Mouse (Mus musculus) heart, embryonic 14.5 days (tissue): Measurements from ENCODE around the gene Rrp12. TPM values are rescaled to one million over a fixed set of nuclear protein-coding genes. Genes with fewer than 3 reads are reported as not detected.

Source experiments
- ATAC-seq: fragments of 200-750 bp; cut with Nextera tagmentation; 2 replicates; pipeline ENCODE4 v1.8.0; 2017; ENCODE audit warnings: low read depth, moderate TSS enrichment; ENCODE audit not compliant: insufficient number of reproducible peaks, insufficient read depth, low FRiP score
- H3K27ac ChIP-seq, 2 experiments: fragments of 200-500 bp in 1 of 2; fragments of 300-500 bp in 1 of 2; sonication (generic) in 1 of 2; replicated peaks in 1 of 2; 2 replicates each; pipeline ENCODE4 v1.5.1; 2012 to 2014; ENCODE audit warnings: low read depth in 2 of 2, low read length in 2 of 2, control low read depth in 1 of 2, mild to moderate bottlenecking in 1 of 2, mixed read lengths in 1 of 2; ENCODE audit not compliant: control insufficient read depth in 1 of 2, insufficient read depth in 1 of 2
- H3K27me3 ChIP-seq: fragments of 300-500 bp; sonication (generic); 2 replicates; pipeline ENCODE4 v1.6.1; 2014; ENCODE audit warnings: mild to moderate bottlenecking, low read length, control low read depth; ENCODE audit not compliant: control insufficient read depth, insufficient read depth
- H3K36me3 ChIP-seq: fragments of 300-500 bp; sonication (generic); 2 replicates; pipeline ENCODE4 v1.6.1; 2014; ENCODE audit warnings: mild to moderate bottlenecking, control low read depth, low read length, mixed read lengths; ENCODE audit not compliant: control insufficient read depth, insufficient read depth
- H3K4me1 ChIP-seq, 2 experiments: fragments of 200-500 bp in 1 of 2; fragments of 300-500 bp in 1 of 2; sonication (generic) in 1 of 2; 2 replicates each; pipeline ENCODE4 v1.6.1; 2012 to 2014; ENCODE audit warnings: low read length in 2 of 2, control low read depth in 1 of 2, mixed read lengths in 1 of 2; ENCODE audit not compliant: control insufficient read depth in 2 of 2, insufficient read depth in 2 of 2
- H3K4me2 ChIP-seq: fragments of 300-500 bp; sonication (generic); 2 replicates; pipeline ENCODE4 v1.6.1; 2014; ENCODE audit warnings: mild to moderate bottlenecking, low read length
- H3K4me3 ChIP-seq, 2 experiments: fragments of 200-500 bp in 1 of 2; fragments of 300-500 bp in 1 of 2; sonication (generic) in 1 of 2; 2 replicates each; pipeline ENCODE4 v1.5.1; 2012 to 2014; ENCODE audit warnings: low read length in 2 of 2, mild to moderate bottlenecking in 2 of 2, control low read depth in 1 of 2, low read depth in 1 of 2, moderate library complexity in 1 of 2; ENCODE audit not compliant: control insufficient read depth in 1 of 2, insufficient read depth in 1 of 2
- H3K9ac ChIP-seq: fragments of 300-500 bp; sonication (generic); 2 replicates; pipeline ENCODE4 v1.6.1; 2014; ENCODE audit warnings: mild to moderate bottlenecking, low read length
- H3K9me3 ChIP-seq: fragments of 300-500 bp; sonication (generic); 2 replicates; pipeline ENCODE4 v1.6.1; 2016; ENCODE audit warnings: low read length, control low read depth; ENCODE audit not compliant: control insufficient read depth
- WGBS: fragments of 180-500 bp; shearing (Covaris S2); extraction: QIAGEN DNeasy Blood & Tissue Kit; methylation state at CpG from one replicate; pipeline ENCODE4 v1.1.7; 2014; 5-methylcytosine and 5-hydroxymethylcytosine counted together
- polyA plus RNA-seq: library from polyadenylated mRNA; unstranded; fragments of >200 nt; fragmentation: Nextera tagmentation; extraction: Ambion mirVana; gene quantifications from 2 replicates; pipeline ENCODE4 v1.2.1, GENCODE M21; 2014

Gene Rrp12
- polyA plus RNA-seq, 1 experiment from 2014 or later, result 5.8 TPM

DNA sequence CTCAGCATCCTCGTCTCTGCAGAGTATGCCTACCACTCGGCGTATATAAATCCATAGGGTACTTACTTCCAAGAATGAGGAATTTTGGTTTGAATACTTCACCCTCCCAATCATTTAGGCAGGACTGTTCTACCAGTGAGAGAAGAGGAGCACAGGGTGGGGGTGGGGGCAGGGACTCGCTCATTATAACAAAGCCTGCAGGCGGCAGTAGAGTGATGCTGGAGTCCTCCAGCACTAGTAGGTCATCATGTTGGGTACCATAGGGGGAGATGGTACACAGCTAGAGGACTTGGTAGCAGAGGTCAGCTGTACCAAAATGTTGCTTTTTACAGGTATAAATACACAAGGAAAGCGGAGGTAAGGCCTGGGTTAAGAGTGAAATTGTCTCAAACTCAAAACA, 51.6 kb downstream of the Rrp12 start:
- Histone ChIP-seq H3K4me3 (no peak overlapping the region), H3K9me3 (no peaks in the 10 kb centered on the region), H3K4me1 (peaks cover 11 to 15% of the 10 kb centered on the region in 2 experiments), H3K36me3 (no peaks in the 10 kb centered on the region), H3K4me2 (no peak overlapping the region), H3K27ac (no peak overlapping the region), H3K9ac (no peak overlapping the region), H3K27me3 (no peaks in the 10 kb centered on the region; the same call in 1 of the 2 replicates)
- ATAC-seq, result no peak
- 77% methylated on average over 6 of the region's 6 CpGs for WGBS

DNA sequence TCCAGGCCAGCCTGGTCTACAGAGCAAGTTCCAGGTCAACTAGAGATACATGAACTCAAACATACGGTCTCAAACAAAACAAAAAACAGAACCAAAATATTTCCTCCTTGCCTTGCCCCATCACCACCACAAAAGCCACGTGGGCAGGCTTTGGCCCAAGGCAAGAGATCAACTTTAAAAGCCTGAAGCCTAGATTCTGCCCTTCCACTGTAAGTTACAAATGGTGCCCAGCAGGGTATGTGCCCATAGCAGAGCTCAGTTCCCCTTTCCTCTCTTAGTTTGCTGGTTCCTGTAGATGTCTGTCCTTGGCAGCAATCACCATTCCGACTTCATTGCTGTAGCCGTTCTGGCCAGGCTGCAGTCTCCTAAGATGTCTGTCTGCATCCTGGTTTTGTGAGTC, 53.3 kb downstream of the Rrp12 start:
- Histone ChIP-seq H3K27me3 (no peaks in the 10 kb centered on the region; the same call in 1 of the 2 replicates), H3K36me3 (no peaks in the 10 kb centered on the region), H3K4me1 (peaks cover 17 to 24% of the 10 kb centered on the region in 2 experiments), H3K27ac (no peak overlapping the region), H3K4me3 (no peak overlapping the region), H3K9me3 (no peaks in the 10 kb centered on the region), H3K9ac (no peak overlapping the region), H3K4me2 (no peak overlapping the region)
- WGBS, result 75% methylated on average over 4 of the region's 4 CpGs
- no peak for ATAC-seq

DNA sequence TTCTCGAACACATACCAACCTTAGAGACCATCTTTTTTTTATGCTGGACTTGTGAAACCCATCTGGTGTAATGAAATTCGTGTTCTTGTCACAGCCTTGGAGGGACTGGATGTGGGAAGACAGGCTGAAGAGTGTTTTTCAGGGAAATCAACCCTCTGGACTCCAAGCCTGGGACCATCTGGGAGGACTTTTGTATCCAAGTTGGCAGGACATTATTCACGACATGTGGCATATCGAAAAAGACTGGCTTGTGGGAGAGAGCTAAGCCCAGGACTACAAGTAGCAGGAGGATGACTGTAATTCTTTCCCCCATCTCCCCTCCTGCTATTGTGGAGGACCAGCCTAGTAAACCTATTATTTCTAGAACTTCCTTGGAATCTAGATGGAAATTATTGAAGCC, 53.8 kb downstream of the Rrp12 start:
- H3K4me1 ChIP-seq, result peaks cover 18 to 24% of the 10 kb centered on the region in 2 experiments
- H3K27me3 ChIP-seq, result no peaks in the 10 kb centered on the region; the same call in 1 of the 2 replicates
- no peaks in the 10 kb centered on the region for H3K36me3 ChIP-seq
- no peak overlapping the region for H3K27ac ChIP-seq
- H3K4me3 ChIP-seq, result no peak overlapping the region
- WGBS, result 82% methylated on average over 4 of the region's 4 CpGs
- H3K4me2 ChIP-seq, result no peak overlapping the region
- ATAC-seq, result no peak
- no peaks in the 10 kb centered on the region for H3K9me3 ChIP-seq
- no peak overlapping the region for H3K9ac ChIP-seq

DNA sequence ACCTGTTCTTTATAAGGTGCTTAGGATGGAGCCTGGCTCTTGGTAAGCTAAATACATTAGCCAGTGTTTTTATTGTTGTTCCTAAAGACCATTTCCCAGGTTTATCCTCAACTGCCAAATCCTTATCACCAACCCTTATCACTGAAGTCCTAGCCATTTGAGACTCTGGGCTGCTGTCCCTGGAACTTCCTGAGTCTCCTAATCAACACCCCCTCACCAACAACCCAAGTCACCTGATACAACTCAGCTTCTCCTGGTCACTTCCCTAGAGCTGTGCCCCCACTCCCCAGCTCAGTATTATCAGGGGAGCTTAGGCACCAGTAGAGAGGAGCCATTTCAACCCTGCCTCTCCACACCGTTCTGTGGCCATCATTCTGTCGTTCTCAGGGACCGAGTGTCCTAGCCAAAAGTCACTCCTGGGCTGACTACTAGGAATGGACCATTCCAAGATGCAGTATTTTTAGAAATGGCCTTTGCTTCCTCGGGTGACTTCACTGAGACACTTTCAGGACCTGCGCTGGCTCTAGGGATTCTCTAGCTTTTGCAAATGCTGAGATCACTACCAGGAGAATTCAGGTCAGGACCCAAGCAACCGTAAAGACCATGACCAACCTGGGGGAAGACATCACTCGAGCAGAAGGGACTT, 54.7 kb downstream of the Rrp12 start:
- no peak overlapping the region for H3K9ac ChIP-seq
- H3K4me2 ChIP-seq, result no peak overlapping the region
- H3K9me3 ChIP-seq, result no peaks in the 10 kb centered on the region
- no peaks in the 10 kb centered on the region for H3K36me3 ChIP-seq
- H3K27ac ChIP-seq, result no peak overlapping the region
- WGBS, result 18% methylated on average over 7 of the region's 7 CpGs
- peaks cover 16 to 23% of the 10 kb centered on the region in 2 experiments for H3K4me1 ChIP-seq
- no peak for ATAC-seq
- no peaks in the 10 kb centered on the region; the same call in 1 of the 2 replicates for H3K27me3 ChIP-seq
- H3K4me3 ChIP-seq, result no peak overlapping the region

GRCm38 (mm10) chr19:41839685-41840084, 56.3 kb downstream of the Rrp12 start:
- Histone ChIP-seq H3K27me3 (no peaks in the 10 kb centered on the region), H3K27ac (no peak overlapping the region)
- WGBS, result 95% methylated on average over 3 of the region's 3 CpGs

GRCm38 (mm10) chr19:41838808-41839207, 57.2 kb downstream of the Rrp12 start:
- H3K27me3 ChIP-seq, result no peaks in the 10 kb centered on the region
- H3K36me3 ChIP-seq, result no peaks in the 10 kb centered on the region
- no peak for ATAC-seq
- no peak overlapping the region for H3K4me3 ChIP-seq
- no peak overlapping the region for H3K9ac ChIP-seq
- H3K4me2 ChIP-seq, result no peak overlapping the region
- H3K27ac ChIP-seq, result no peak overlapping the region
- peaks cover 16 to 22% of the 10 kb centered on the region in 2 experiments for H3K4me1 ChIP-seq
- H3K9me3 ChIP-seq, result no peaks in the 10 kb centered on the region
- WGBS, result 42% methylated on average over 6 of the region's 6 CpGs

More at GRCm38 (mm10) chr19:41839685-41840084, 56.3 kb downstream of the Rrp12 start:
- H3K4me3 ChIP-seq, result no peak overlapping the region
- no peaks in the 10 kb centered on the region for H3K36me3 ChIP-seq
- H3K9ac ChIP-seq, result no peak overlapping the region
- H3K4me1 ChIP-seq, result peaks cover 16 to 22% of the 10 kb centered on the region in 2 experiments
- no peak overlapping the region for H3K4me2 ChIP-seq
- no peaks in the 10 kb centered on the region for H3K9me3 ChIP-seq
- no peak for ATAC-seq

DNA sequence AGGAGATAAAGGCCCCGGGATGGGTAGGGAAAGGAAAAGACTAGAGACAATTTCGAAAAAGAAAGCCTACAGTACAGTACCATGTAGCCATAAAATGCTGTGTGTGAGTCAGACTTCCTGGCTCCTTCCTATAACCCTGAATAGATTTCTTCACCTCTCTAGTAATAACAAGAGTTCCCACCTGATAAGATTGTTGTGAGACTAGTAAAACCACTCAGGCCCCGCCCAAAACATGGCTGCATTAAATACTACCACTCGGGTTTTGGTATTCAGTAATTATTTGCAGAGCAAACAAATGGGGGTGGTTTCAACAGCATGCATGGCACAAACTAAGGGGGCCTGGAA, 58.1 kb downstream of the Rrp12 start:
- peak overlapping the region; percentile 23; the same call in 1 of the 2 replicates for H3K4me2 ChIP-seq
- peaks cover 2% of the 10 kb centered on the region; the same call in 1 of the 2 replicates for H3K27me3 ChIP-seq
- H3K9me3 ChIP-seq, result no peaks in the 10 kb centered on the region
- H3K4me1 ChIP-seq, result peaks cover 16 to 22% of the 10 kb centered on the region in 2 experiments
- no peak overlapping the region for H3K27ac ChIP-seq
- no peak for ATAC-seq
- H3K9ac ChIP-seq, result no peak overlapping the region
- no peaks in the 10 kb centered on the region for H3K36me3 ChIP-seq
- no peak overlapping the region for H3K4me3 ChIP-seq
- 22% methylated on average over 4 of the region's 4 CpGs for WGBS
